Mouse (Mus musculus) thymus, postnatal 25 days (tissue): ENCODE measurements at regions not wholly inside any gene's neighbourhood (a gene's known extent, or its start where the extent isn't known, plus 50 kb on each side); places are given as distances from the start of the nearest gene placed in this dataset.

ENCODE experiments used
- DNase-seq: peaks from one replicate; pipeline ENCODE4 v3.0.0; 2022

DNA sequence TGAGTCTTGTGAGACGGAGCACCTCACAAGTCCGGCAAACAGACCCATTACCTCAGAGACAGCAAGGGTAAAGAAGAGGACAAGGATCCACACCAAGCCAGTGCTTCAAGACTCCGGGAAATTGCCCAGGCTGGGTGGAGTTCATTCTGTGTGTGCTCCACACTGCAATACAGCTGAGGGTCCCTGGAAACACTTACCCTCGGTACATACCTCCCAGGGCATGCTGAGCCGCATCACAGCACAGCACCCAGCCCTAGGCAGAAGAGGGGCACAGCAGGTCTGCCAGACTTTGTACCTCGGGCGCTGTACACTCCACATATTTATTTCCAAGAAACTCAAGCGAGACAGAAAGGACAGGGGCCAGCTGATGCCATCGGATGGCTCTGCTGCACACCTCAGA lies 54.5 kb upstream of the Cmc1 start:
- no peak for DNase-seq

DNA sequence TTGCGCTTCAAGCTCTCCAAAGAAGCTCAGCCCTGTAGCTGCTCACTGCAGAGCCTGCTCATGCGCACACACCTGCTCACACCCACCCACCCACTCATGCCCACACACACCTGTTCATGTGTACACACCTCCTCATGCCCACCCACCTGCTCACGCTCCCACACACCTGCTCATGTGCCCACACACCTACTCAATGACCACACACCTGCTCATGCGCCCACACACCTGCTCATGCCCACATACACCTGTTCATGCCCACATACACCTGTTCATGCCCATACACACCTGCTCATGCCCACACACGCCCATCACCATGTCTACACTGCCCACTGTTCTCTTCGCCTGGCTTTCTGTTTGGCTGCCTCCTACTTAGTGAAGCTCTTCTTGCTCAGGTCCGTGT lies 56.5 kb upstream of the Cmc1 start:
- DNase-seq = no peak

DNA sequence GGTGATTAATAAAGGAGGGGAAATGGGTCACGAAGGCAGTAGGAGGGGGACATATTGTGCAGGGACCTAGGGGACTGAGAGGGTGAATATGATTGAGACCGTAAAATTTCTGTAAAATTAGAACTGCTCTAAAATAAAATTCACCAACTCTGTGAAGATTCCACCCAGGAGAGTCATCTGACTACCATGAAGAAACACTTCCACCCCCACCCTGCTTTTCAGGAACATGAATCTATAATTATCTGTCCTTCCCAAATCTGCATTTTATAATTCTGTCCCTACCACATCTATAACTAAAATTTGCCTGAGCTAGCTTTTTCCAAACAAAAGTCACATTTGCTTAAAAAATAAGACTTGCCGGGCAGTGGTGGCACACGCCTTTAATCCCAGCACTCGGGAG lies 69.7 kb upstream of the Cmc1 start:
- DNase-seq = no peak

DNA sequence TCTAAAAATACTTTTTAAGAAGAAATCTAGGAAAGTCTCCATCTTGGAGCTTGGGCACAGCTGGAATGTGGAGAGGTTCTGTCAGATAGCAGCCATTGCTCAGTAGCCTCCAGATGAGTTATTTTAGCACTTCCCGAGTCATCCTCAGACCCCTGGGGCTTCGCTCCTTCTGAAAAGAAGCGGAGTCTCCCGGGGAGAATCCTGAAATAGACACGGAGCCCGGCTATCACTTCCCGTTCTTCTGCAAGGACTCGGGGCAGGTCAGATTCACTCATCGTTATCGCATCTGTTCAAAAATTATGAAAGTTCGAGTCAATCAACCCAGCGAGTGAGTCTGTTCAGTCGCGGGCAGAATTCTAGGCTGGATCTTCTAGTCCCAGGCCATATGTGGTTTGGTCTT lies 71.2 kb upstream of the Cmc1 start:
- DNase-seq = no peak

DNA sequence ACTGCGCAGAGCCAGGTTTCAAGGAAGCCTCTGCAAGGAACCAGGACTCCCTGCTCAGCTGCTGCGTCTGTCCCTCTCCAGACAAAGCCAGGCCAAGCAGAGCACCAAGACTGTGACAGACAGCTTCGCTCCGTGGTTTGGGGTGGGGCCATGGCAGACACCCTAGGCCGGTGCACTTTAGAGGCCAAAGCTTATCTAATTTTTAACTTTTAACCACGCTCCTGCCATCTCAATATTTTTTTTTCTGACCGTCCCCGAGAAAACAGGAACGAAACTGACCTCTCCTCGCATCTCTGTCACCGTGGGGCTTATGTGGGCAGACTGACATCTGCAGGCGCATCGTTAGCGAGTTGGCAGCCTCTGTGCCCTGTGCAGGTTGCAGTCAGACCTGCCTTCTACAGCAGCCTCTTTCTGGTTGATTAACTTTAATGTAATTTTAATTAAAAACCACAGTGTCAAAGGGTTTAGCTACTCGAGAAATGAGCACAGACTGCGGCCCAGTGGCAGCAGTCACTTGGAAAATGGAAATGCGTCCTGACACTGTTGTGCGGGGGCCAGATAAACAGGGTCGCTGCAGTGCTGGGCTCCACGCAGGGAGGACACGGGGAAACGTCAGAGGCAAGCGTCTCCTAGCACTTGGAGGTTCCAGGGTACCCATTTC lies 77.6 kb upstream of the Cmc1 start:
- no peak for DNase-seq

DNA sequence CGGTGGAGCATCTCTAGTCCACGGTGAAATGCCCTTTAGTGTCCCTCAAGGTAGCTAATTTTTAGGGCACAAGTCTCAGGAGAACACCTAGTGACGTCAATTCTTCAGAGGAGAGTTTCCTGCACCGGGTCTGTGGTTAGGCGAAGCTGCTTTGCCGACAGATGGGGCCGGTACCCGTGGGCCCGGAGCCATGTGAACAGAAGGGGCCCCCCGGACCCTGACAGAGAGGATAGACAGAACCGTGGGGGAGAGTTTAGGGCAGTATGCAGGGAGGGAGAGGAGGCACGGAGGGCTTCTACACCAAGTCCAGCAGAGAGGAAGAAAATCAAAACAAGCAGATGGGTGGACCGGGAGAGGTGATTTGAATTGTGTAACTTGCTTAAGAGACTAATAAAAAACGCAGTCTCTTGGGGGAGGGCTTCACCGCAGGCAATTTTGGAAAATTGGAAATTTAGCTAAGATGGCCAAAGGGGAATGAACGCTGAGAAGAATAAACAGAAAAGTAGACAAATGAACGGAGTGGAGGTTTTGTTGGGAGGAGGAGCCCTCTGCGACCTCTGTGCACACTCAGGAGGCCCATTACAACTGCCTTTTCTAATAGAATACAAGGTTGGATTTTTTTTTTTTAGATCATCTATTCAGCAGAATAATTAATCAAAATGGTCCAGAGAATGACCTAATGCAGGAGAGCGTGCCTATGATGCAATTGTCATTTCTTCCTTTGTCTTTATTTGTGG lies 78.9 kb upstream of the Cmc1 start:
- no peak for DNase-seq

DNA sequence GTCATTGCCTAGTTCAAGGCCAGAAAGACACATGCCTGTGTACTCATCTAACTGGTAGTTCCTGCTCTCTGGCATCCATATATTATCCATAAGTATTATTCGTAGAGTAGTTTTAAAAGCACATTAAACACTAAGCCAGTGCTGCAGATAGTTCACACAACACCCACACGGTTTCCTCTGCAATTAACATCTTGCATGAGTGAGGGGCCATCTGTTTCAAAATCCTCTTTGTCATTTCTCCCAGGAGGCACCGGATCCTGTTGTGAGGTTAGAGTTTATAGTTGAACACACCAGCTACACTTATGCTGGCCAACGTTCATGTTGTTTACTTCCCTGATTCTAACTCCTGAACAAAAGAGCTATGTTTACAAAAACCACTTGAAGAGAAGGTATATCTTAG lies 90.7 kb upstream of the Cmc1 start:
- no peak for DNase-seq

DNA sequence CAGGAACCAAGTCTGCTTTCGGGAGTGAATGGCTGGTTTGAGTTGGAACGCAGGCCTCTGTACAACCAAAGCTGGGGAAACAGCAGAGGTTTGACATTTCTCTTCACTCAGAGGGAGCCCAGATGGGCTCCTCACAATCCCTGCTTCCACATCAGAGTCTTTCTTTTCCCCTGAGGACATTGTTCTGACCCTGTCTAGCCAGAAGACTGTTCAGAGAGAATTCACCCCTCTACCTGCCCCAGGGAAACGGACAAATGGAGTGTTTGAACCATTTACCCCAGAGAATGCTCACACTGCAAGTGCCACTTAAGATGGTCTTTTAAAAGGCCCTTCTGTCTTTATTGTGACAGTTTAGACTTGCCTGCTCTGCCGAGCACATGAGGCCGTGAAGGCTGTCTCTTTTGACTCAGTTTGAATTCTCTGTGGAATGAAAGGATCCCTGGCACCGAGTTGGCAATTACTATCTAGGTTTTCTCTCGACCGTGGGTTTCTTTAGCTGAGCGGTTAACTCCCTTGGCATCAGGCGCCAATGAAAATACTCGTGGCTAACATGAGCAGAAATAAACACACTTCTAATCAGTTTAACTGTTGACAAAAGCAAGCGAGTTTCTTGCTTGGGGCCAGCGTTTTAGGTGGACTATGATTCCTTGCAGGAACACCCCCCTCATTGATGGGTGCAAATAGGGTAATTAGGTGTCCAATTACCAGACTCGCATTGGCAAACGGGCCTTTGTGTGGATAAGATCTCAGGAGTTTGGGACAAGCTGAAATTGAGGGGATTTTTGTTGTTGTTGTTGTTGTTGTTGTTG lies 97.0 kb upstream of the Cmc1 start:
- DNase-seq = no peak

DNA sequence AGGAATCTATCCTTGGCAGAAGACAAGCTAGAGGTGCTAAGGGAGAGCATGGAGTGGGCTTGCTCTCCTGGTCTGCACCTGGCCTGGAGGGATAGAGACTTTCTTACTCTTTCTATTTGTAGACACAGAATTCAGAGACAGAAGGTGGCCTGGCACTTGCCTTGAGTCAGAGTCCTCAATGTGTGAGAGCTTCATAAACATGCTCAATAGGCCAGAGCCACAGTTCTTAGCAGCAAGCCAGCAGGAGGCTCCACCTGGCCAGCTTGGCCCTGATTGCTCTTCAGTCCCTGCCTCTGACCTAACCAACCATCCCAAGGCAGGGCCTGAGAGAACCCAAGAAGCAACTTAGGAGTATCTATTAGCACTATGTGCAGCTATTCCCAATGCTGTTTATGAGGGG lies 103.9 kb upstream of the Cmc1 start:
- DNase-seq = no peak

DNA sequence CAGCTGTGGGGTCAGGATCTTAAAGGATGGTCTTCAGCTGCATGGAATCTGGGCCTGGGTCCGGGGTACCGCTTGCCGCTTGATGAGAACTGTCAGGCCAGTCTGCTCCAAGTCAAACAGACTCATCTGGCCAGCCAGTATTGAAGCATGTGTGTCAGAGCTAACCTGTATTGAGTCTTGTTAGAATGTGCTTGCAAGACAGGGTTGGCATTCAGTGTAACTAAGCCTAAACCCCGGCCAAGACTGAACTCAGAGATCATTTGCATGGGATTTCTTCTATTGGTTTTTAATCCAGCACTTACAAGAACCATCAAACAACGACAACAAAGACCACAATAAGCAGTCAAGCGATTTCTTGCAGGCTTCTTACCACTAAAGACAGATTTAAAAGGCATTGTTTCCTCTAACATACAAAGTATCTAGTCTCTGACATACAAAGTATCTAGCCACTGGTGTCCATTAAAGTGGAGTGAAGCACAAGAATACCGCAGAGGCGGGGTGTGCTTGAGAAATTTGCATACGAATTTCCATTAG lies 105.3 kb upstream of the Cmc1 start:
- DNase-seq = no peak

DNA sequence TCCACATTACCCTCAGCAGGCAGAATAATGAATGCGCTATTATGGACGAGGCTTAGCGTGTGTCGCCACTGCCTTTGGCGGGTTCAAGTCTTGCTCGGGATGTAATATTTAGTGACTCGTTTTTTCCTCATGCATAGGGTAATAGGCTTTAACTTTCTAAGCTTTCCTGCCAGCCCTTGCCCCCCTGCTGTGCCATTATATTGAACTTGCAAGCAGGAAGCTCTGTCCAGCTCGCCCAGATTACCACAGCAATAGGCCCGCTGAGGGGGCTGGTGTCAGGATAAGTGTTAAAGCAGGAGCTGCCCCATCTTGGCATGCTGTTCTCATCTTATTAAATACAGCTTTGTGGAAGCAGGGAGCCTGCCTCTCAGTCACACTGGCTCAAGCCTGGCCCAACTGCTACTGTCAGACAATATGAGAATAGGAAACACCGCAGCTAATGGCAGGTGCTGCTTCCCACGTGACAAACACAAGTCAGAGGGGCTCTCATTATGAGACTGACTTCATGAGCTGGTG lies 105.8 kb upstream of the Cmc1 start:
- no peak for DNase-seq

DNA sequence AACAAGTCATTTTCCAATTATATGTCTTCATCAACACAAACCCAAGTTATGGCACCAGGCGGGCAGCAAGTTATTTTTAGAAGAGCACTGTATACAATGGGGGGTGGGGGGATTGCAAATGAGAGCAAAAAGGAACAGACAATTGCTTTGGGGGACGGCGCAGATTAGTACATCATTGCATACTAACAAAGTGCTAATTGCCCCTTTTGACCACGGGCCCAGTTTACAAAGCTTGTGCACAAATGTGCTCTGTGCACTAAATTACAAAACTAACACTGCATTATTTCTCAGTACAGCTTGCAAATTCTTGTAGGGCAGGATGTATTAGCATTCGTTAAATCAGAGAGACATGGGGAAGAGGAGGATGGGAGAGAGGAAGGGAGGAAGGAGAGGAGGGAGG lies 116.3 kb upstream of the Cmc1 start:
- DNase-seq = no peak

DNA sequence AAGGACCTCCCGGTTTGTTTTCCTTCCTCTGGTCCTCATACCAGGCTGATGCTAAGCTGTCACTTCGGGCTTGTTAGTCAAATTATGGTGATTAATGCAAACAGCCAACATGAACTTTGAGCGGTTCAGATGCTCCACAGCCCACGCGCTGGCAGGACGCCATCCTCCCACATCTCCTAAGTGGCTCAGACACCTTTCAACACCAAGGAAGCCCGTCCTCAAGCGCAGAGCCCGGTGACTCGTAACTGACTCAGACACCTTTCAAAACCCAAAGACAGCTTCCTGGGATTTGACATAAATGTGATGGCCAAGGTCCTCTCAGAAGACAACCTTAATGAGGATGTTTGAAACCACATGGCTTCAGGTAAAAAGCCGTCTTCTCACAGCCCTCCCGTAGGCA lies 121.7 kb upstream of the Cmc1 start:
- no peak for DNase-seq

DNA sequence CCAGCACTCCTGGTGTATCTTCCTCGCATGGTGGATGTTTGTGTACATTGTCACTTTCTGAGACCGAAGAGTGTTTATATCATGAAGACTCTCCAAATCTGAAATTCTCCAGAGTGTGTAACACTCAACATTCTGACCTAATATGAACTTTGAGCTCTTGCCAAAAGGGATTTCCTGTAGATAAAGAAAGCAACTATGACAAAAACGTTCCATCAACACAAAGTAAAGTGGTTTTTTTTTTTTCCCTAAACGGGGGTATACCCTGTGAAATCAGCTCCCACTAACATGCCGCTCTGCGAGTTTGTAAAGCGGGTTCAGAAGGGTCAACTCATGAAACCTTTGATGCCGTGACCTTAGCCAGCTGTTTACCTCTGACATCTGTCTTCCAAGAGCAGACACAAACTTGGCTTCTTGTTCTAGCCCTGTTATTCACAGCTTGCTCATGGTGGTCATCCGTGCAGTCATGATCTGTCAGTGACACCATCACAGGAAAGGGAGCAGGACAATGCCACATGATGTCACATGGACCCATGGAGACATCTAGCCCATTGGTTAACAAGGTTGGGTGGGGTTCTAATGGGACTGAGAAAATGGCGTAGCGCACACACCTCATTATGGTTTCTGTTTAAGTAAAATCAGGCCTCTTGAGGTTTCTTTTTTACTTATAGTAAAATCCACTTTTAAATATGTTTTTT lies 122.9 kb upstream of the Cmc1 start:
- no peak for DNase-seq

DNA sequence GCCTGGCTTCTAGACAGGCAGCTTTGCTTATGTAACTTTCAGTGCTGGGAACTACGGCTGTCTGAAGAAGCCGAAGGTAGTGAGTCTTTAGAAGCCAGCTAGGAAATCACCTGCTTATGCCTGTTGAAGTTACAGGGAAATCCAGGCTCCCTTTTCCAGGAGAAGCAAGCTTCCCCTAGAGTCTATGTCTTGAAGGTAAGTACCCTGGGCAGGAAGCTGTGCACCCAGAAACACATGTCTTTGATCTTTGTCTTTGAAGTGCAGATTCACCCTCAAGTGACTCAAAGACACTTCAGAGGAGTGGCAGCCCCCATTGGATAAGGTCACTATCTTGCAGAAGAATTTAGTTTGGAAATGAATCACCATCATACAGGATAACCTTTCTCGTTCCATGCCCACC lies 135.5 kb upstream of the Cmc1 start:
- DNase-seq = no peak

DNA sequence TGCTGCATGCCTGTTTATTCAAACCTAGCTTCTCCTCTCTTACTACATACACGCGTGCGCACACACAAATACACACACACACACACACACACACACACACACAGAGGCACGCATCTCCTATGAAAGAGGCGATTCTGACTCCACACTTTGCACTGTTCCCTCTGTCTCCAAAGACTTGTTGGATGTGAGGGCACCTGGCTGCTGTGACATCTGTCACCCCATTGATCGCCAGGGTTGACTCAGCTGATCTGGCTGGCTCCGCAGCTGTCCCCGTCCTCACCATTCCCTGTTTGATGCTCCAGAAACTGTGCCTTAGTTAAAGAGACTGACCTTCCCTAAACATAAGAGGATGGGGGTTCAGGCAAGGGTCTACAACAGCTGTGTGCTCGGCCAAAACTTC lies 137.6 kb upstream of the Cmc1 start:
- DNase-seq = no peak

DNA sequence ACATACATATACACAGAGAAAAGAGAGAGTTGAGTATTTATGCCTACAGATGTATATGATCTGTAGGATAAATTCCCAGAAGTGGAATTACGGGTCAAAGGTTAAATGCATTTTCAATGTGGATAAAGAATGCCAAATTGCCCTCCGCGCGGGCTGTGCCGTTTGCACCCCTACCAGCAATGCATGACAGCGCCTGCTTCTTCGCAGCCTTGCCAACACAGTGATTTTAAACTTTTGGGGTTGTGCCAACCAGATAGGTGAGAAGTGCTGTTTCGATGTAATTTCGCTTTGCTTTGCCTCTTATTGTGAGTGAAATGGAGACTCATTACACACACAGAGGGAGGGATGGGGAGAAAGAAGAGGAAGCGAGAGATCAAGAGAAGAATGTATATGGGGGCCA lies 142.9 kb upstream of the Cmc1 start:
- DNase-seq = no peak

DNA sequence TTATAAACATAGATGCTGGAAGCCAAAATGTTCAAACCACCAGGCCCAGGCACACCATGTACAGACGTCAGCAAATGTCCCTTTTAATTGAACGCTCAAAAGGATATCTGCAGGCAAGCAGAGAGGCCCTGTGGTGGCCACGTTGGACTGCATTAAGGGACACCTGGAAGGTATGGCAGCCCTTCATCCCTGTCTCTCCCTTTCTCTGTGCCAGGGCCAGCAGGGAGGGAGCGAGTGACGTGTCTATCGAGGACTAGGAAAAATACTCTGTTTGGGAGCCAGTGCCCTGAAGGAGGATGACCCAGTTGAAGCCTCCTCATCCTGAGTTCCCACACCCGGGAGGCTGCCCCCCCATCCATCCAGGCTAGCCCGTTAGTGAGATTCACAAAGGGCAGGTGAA lies 144.0 kb upstream of the Cmc1 start:
- no peak for DNase-seq

DNA sequence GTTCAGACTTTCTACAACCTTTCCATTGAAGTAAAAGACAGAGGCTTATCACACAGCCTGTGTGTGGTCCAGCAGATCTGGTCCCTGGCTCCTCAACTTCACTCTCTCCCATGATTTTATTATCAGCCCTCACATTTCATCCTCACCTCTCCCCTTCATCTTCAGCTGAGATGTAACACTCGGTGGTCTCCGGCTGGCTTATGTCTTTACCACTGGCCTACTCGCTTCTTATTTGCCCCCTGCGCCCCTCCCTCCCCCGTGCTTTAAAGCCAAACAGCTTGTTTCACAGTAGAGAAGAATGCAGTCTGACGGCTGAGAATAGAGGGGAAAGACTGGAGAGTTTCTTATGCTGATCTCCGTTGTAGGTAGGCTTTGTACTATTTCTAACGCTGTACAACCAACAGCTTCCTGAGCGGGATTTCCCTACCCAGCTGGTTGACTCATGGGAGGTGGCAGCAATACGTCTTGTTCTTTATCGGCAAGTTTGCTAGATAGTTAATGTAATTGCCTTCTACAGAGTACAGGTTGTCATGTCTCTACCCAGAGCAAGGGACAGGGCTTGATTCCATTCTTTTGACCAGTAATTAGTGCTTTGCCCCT lies 152.9 kb upstream of the Cmc1 start:
- DNase-seq = no peak

DNA sequence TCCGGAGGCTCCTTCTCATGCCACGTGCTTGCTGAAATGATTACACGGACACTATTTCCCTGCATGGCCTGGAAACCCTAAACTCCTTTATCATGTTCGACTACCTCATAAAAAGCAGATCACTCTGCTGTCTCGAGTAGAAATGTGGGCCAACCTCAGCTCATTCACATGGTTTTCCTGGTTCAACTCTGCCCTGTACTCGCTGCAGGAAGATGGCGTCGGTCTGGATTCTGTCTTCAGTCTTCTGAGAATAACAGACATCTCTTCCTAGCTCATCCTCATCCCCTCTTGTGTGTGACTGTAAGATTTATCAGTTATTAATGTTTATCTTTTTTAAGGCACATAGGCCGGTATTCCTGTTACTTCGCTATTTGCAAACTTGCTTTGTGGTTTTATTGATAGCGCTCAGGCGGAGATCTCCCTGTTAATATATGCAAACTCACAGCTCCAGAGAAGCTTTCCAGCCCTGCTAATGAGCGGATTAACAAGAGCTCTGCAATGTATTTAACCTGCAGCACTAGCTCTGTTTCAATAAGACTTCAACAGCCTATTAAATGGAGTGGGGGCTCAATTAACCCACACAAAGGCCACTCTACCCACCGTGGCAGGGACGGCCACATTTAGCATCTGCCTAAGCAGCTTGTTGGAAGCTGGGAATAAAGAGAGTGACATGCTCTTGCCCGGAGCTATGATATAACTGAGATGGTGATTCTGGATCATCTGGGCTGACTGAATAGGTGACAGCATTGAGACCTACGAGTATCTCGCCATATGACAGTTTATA lies 159.5 kb upstream of the Eomes start:
- DNase-seq = no peak

DNA sequence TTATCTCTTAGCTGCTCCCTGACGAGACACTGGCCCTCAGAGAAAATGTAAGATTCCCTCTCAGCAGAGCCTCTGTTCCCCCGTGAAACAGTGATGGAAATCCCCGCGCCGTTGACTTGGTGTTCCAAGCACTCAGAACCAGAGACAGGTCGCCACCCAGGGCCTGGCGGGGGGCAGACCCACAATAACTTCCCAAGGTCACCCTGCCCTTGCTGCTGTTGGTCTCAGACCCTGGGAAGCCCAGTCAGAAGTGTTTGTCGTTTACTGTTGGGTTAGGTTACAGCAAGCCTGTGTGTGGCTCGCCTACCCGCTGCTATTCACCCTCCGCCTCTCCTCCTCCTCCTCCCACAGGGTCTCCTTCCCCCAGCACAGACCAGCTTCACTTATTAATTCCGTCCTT lies 154.2 kb upstream of the Eomes start:
- no peak for DNase-seq

DNA sequence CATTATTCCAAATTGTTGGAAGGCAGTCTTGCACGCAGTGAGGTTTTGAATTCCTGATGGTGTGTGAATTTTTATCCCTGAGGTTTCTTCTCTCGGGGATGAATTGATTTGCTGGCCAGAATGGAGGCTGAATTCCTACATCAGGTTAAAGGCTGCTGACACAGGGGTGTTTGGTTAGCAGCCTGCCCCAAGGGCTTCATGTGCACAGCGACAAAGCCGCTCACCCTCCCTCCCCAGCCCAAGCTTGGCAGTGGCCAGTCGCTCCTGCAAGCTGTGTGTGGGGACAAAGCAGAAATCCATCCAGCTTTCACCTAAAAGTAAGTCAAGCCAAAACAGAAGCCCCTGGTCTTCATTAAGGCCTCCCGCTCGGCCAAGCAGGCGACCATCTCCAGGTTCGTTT lies 151.4 kb upstream of the Eomes start:
- no peak for DNase-seq
